Mouse (Mus musculus) left cerebral cortex, postnatal 14 days (tissue): ENCODE data around the gene Susd1. TPM values are rescaled to one million over a fixed set of nuclear protein-coding genes. Genes with fewer than 3 reads are reported as not detected.

Experiments used
- DNase-seq, 2 experiments: peaks; one replicate each; pipeline ENCODE4 v3.0.0; 2021 to 2022; ENCODE audit warnings: low spot score in 2 of 2, mixed read lengths in 1 of 2
- intact Hi-C: fragments of 180-260 bp; cut with DNase I; formaldehyde crosslinking; loops from one replicate; pipeline ENCODE4 v1.15.1; 2025
- total RNA-seq, 2 experiments: library from RNA; stranded (reverse); gene quantifications; 2 replicates each; pipeline ENCODE4 v1.2.3; 2021

Gene Susd1
- total RNA-seq, 2 experiments from 2014 or later = 8.2 to 9.3 TPM

GRCm38 (mm10) chr4:59439960-59440359, 1.5 kb upstream of the Susd1 start:
- DNase-seq = no peak
- intact Hi-C loops = no loop called here

GRCm38 (mm10) chr4:59439041-59439440, 608 bp upstream of the Susd1 start:
- DNase-seq = no peak
- intact Hi-C loops = no loop called here

GRCm38 (mm10) chr4:59435951-59436350, 2.5 kb downstream of the Susd1 start:
- no peak for DNase-seq
- intact Hi-C loops = no loop called here

GRCm38 (mm10) chr4:59434039-59434438, 4.4 kb downstream of the Susd1 start:
- DNase-seq = no peak
- intact Hi-C loops = no loop called here

GRCm38 (mm10) chr4:59429128-59429527, 9.3 kb downstream of the Susd1 start:
- intact Hi-C loops = no loop called here
- DNase-seq = no peak

- no peak for DNase-seq
- intact Hi-C loops = no loop called here
Observed at GRCm38 (mm10) chr4:59426429-59426828, 12.0 kb downstream of the Susd1 start.

- DNase-seq = no peak
- intact Hi-C loops = no loop called here
Observed at GRCm38 (mm10) chr4:59422808-59423207, 15.6 kb downstream of the Susd1 start.

- intact Hi-C loops = no loop called here
- no peak for DNase-seq
Observed at GRCm38 (mm10) chr4:59422025-59422783, 16.2 kb downstream of the Susd1 start.

GRCm38 (mm10) chr4:59421369-59421746, 17.1 kb downstream of the Susd1 start:
- intact Hi-C loops = no loop called here
- DNase-seq = no peak

- no peak for DNase-seq
- intact Hi-C loops = no loop called here
Observed at GRCm38 (mm10) chr4:59420695-59421368, 17.6 kb downstream of the Susd1 start.

GRCm38 (mm10) chr4:59419211-59419610, 19.2 kb downstream of the Susd1 start:
- DNase-seq = no peak
- intact Hi-C loops = no loop called here

GRCm38 (mm10) chr4:59413428-59413827, 25.0 kb downstream of the Susd1 start:
- intact Hi-C loops = no loop called here
- DNase-seq = no peak

- intact Hi-C loops = no loop called here
- DNase-seq = peak; percentile 18 to 35
Observed at GRCm38 (mm10) chr4:59411153-59411552, 27.3 kb downstream of the Susd1 start.

- no peak for DNase-seq
- intact Hi-C loops = no loop called here
Observed at GRCm38 (mm10) chr4:59407766-59408165, 30.7 kb downstream of the Susd1 start.

GRCm38 (mm10) chr4:59404375-59404774, 34.1 kb downstream of the Susd1 start:
- peak; percentile 77 to 81 for DNase-seq
- intact Hi-C loops = no loop called here

- DNase-seq = no peak
- intact Hi-C loops = no loop called here
Observed at GRCm38 (mm10) chr4:59400931-59401330, 37.5 kb downstream of the Susd1 start.

GRCm38 (mm10) chr4:59399343-59399742, 39.1 kb downstream of the Susd1 start:
- intact Hi-C loops = no loop called here

GRCm38 (mm10) chr4:59395528-59395927, 42.9 kb downstream of the Susd1 start:
- no peak for DNase-seq
- intact Hi-C loops = no loop called here

More at GRCm38 (mm10) chr4:59399343-59399742, 39.1 kb downstream of the Susd1 start:
- DNase-seq = no peak

- intact Hi-C loops = no loop called here
- no peak for DNase-seq
Observed at GRCm38 (mm10) chr4:59394155-59394554, 44.3 kb downstream of the Susd1 start.

- intact Hi-C loops = loop anchor here (5.0 to 10.0 kb wide), 3 partner anchors 74 to 486 kb away; no protein-coding TSS in a partner anchor
- peak; percentile 45 to 69 for DNase-seq
Observed at GRCm38 (mm10) chr4:59388447-59389030, 49.9 kb downstream of the Susd1 start.
